18 mouse cellular contexts compared by ENCODE assay signal in genomic region chr10:13273756-13274155, GRCm38 (mm10).
DNase-seq lines count a peak whose midpoint lies in the region; ATAC-seq and TF ChIP-seq lines count a peak whose summit lies in the region.
"Had no signal": no experiment of that assay in that cellular context is flagged by ENCODE, and none has a peak within 500 bp of the region (broad histone marks: within the 10 kb centered on the region; RNA-seq: fewer than 3 reads in every experiment).

No protein-coding gene starts in this region.

- no peak for TF ChIP-seq POLR2A in bone marrow macrophage, adult 2 months (IDR thresholded peaks at IDR 0.05; ENCODE audit: borderline replicate concordance, low read depth, low read length)

- no peak for ATAC-seq in heart, embryonic 14.5 days (ENCODE audit: insufficient number of reproducible peaks, insufficient read depth, low FRiP score, low read depth)
- ATAC-seq: CD4-positive, CD25-positive, alpha-beta regulatory T cell, adult 4 months; forebrain, embryonic 14.5 days; midbrain, embryonic 15.5 days had no signal

- no peak overlapping the region for H3K4me3 ChIP-seq in heart, embryonic 14.5 days (ENCODE audit: control insufficient read depth in 1 of 2, insufficient read depth in 1 of 2, low read depth in 1 of 2, low read length in 2 of 2)
- no peak overlapping the region for H3K4me3 ChIP-seq in bone marrow macrophage, adult 2 months (ENCODE audit: insufficient read depth, low read length)
- no peak overlapping the region for H3K4me3 ChIP-seq in macrophage (ENCODE audit: inconsistent target)
- H3K4me3 ChIP-seq: erythroblast, embryonic 14.5 days; limb, embryonic 12.5 days; midbrain, embryonic 15.5 days had no signal

- intact Hi-C loops in heart, postnatal 10 days (cut with DNase I): no loop called here

- H3K27me3 ChIP-seq in heart, embryonic 14.5 days (ENCODE audit: control insufficient read depth, insufficient read depth, low read length): no peaks in the 10 kb centered on the region
- H3K27me3 ChIP-seq: limb, embryonic 12.5 days; midbrain, embryonic 15.5 days had no signal

- DNase-seq in heart, postnatal 10 days: no peak
- peak; percentile 24 for DNase-seq in A20 (ENCODE audit: low read depth, low spot score)
- no peak for DNase-seq in thymus, postnatal 4 days
- no peak for DNase-seq in retina, postnatal 1 day
- DNase-seq: adrenal gland, adult 2 months; cerebellum, adult 2 months; kidney, adult 18-20 months; kidney, postnatal 36 days; layer of hippocampus, adult 9-11 months had no signal

- H3K79me2 ChIP-seq in macrophage (ENCODE audit: inconsistent target): no peaks in the 10 kb centered on the region

- 87% methylated on average over 1 of the region's 1 CpGs for WGBS in heart, embryonic 14.5 days
- WGBS in macrophage (ENCODE audit: missing documents): 11% methylated on average over 1 of the region's 1 CpGs

- peak overlapping the region; percentile 29 to 87; a peak in 3 of 4 replicates for H3K27ac ChIP-seq in heart, embryonic 14.5 days (replicated peaks in 1 of 2; ENCODE audit: control insufficient read depth in 1 of 2, insufficient read depth in 1 of 2, low read depth in 2 of 2, low read length in 2 of 2)
- peak overlapping the region; percentile 67 for H3K27ac ChIP-seq in bone marrow macrophage, adult 2 months (ENCODE audit: insufficient read depth, low read depth, low read length)
- peak overlapping the region; percentile 32 for H3K27ac ChIP-seq in macrophage
- H3K27ac ChIP-seq: limb, embryonic 12.5 days; midbrain, embryonic 15.5 days; stomach, postnatal 0 days had no signal

- H3K36me3 ChIP-seq in heart, embryonic 14.5 days (ENCODE audit: control insufficient read depth, insufficient read depth, low read length): peaks cover 32% of the 10 kb centered on the region
- no peaks in the 10 kb centered on the region for H3K36me3 ChIP-seq in macrophage (ENCODE audit: inconsistent target)
- H3K36me3 ChIP-seq: midbrain, embryonic 15.5 days had no signal

- H3K4me1 ChIP-seq in heart, embryonic 14.5 days (ENCODE audit: control insufficient read depth in 2 of 2, insufficient read depth in 2 of 2, low read length in 2 of 2): peaks cover 6 to 44% of the 10 kb centered on the region in 2 experiments; a peak in 3 of 4 replicates
- H3K4me1 ChIP-seq in bone marrow macrophage, adult 2 months (ENCODE audit: control insufficient read depth, insufficient read depth, low read length): peaks cover 23% of the 10 kb centered on the region
- H3K4me1 ChIP-seq: midbrain, embryonic 15.5 days had no signal

- no peak for TF ChIP-seq CTCF in bone marrow macrophage, adult 2 months (IDR thresholded peaks at IDR 0.05; ENCODE audit: low read depth, low read length)

- no peak overlapping the region for H3K4me2 ChIP-seq in heart, embryonic 14.5 days (ENCODE audit: low read length)
- H3K4me2 ChIP-seq: limb, embryonic 12.5 days; midbrain, embryonic 15.5 days had no signal

- no peak overlapping the region for H3K9ac ChIP-seq in heart, embryonic 14.5 days (ENCODE audit: low read length)
- H3K9ac ChIP-seq: limb, embryonic 12.5 days; midbrain, embryonic 15.5 days had no signal

- no peaks in the 10 kb centered on the region for H3K9me3 ChIP-seq in heart, embryonic 14.5 days (ENCODE audit: control insufficient read depth, low read length)
- H3K9me3 ChIP-seq: limb, embryonic 12.5 days; midbrain, embryonic 15.5 days had no signal
